Mouse (Mus musculus) stomach, postnatal 0 days (tissue): ENCODE results near the gene Ptpn1. TPM values are rescaled to one million over a fixed set of nuclear protein-coding genes. Genes with fewer than 3 reads are reported as not detected.
A peak's percentile ranks its signal among the peaks of the same experiment; 100 is the strongest.

Experiments
- ATAC-seq: fragments of 200-750 bp; cut with Nextera tagmentation; 2 replicates; pipeline ENCODE4 v1.8.0; 2017; ENCODE audit not compliant: low FRiP score, low TSS enrichment
- DNase-seq: peaks from one replicate; pipeline ENCODE4 v3.0.0-alpha.2; 2016; ENCODE audit warnings: low spot score
- H3K27ac ChIP-seq: fragments of 300-500 bp; sonication (generic); replicated peaks from 2 replicates; pipeline ENCODE4 v1.5.1; 2014; ENCODE audit warnings: mild to moderate bottlenecking, control low read depth
- H3K27me3 ChIP-seq: fragments of 300-500 bp; sonication (generic); 2 replicates; pipeline ENCODE4 v1.6.1; 2014; ENCODE audit warnings: low read length; ENCODE audit not compliant: control insufficient read depth, insufficient read depth
- H3K36me3 ChIP-seq: fragments of 300-500 bp; sonication (generic); 2 replicates; pipeline ENCODE4 v1.6.1; 2014; ENCODE audit warnings: low read length, mixed read lengths; ENCODE audit not compliant: control insufficient read depth, insufficient read depth
- H3K4me1 ChIP-seq: fragments of 300-500 bp; sonication (generic); replicated peaks from 2 replicates; pipeline ENCODE4 v1.6.1; 2014; ENCODE audit warnings: antibody characterized with exemption; ENCODE audit not compliant: control insufficient read depth, insufficient read depth
- H3K4me2 ChIP-seq: fragments of 300-500 bp; sonication (generic); replicated peaks from 2 replicates; pipeline ENCODE4 v1.6.1; 2014; ENCODE audit warnings: low read depth, mild to moderate bottlenecking, control low read depth, moderate library complexity
- H3K4me3 ChIP-seq: fragments of 300-500 bp; sonication (generic); 2 replicates; pipeline ENCODE4 v1.5.1; 2014; ENCODE audit warnings: low read depth, low read length, control low read depth
- H3K9ac ChIP-seq: fragments of 300-500 bp; sonication (generic); 2 replicates; pipeline ENCODE4 v1.6.1; 2014; ENCODE audit warnings: mild to moderate bottlenecking, low read length, control low read depth, mixed read lengths
- H3K9me3 ChIP-seq: fragments of 300-500 bp; sonication (generic); 2 replicates; pipeline ENCODE4 v1.6.1; 2016; ENCODE audit warnings: low read length; ENCODE audit not compliant: control insufficient read depth
- CTCF ChIP-seq: IDR thresholded peaks from 2 replicates; pipeline ENCODE4 v1.5.1; 2016; ENCODE audit warnings: antibody characterized with exemption, low read depth, mild to moderate bottlenecking, moderate library complexity
- EP300 ChIP-seq: optimal IDR thresholded peaks from 2 replicates; pipeline ENCODE3; 2016; ENCODE audit warnings: antibody characterized with exemption
- WGBS: fragments of 180-500 bp; shearing (Covaris S2); extraction: QIAGEN DNeasy Blood & Tissue Kit; methylation state at CpG from one replicate; pipeline ENCODE4 v1.1.7; 2014; 5-methylcytosine and 5-hydroxymethylcytosine counted together
- polyA plus RNA-seq: library from polyadenylated mRNA; unstranded; fragments of >200 nt; fragmentation: Nextera tagmentation; extraction: Ambion mirVana; gene quantifications from 2 replicates; pipeline ENCODE4 v1.2.1, GENCODE M21; 2015

Ptpn1 gene
- polyA plus RNA-seq, 1 experiment from 2014 or later, result 51.1 TPM

- ATAC-seq (peak; percentile 50), DNase-seq (no peak)
- Histone ChIP-seq H3K4me2 (no peak overlapping the region), H3K27me3 (no peaks in the 10 kb centered on the region), H3K4me3 (no peak overlapping the region), H3K9ac (no peak overlapping the region), H3K9me3 (no peaks in the 10 kb centered on the region), H3K27ac (peak overlapping the region; percentile 8; the same call in 1 of the 2 replicates), H3K4me1 (peaks cover 6% of the 10 kb centered on the region), H3K36me3 (no peaks in the 10 kb centered on the region)
- TF ChIP-seq CTCF, result no peak
- no peak for TF ChIP-seq EP300
- WGBS, result 55% methylated on average over 3 of the region's 3 CpGs
Observed at GRCm38 (mm10) chr2:168023763-168024402, 92.0 kb downstream of the Ptpn1 start.

DNA sequence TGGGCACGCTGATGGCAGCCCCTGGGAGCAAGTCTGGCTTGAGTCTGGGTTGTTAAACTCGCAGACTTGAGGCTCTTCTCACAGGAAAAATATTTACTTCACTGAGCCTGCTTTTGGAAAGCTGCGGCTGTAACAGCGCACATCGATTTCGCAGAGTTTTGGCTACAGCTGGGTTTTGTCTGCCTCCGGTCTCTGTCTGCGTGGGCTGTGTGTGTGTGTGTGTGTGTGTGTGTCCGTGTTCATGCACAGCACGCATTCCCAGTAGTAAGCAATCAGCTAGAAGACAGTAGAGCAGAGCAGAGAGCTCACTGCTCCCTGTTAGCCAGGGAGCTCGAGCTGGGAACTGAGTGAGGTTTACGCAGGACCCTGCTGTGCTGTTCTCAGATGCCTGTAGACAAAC lies 93.3 kb downstream of the Ptpn1 start:
- 35% methylated on average over 12 of the region's 12 CpGs for WGBS
- DNase-seq (peak; percentile 60), ATAC-seq (peak; percentile 36; the same call in 1 of the 2 replicates)
- Histone ChIP-seq H3K27me3 (no peaks in the 10 kb centered on the region), H3K9ac (no peak overlapping the region), H3K36me3 (no peaks in the 10 kb centered on the region), H3K4me1 (peaks cover 3% of the 10 kb centered on the region), H3K4me2 (no peak overlapping the region), H3K27ac (peak overlapping the region; percentile 80), H3K9me3 (no peaks in the 10 kb centered on the region), H3K4me3 (no peak overlapping the region)
- no peak for TF ChIP-seq EP300
- TF ChIP-seq CTCF, result no peak

- Histone ChIP-seq H3K4me2 (no peak overlapping the region), H3K9ac (no peak overlapping the region), H3K4me3 (no peak overlapping the region), H3K27me3 (no peaks in the 10 kb centered on the region), H3K9me3 (no peaks in the 10 kb centered on the region), H3K4me1 (peaks cover 3% of the 10 kb centered on the region), H3K27ac (peak overlapping the region; percentile 80), H3K36me3 (no peaks in the 10 kb centered on the region)
- WGBS, result 86% methylated on average over 8 of the region's 8 CpGs
- no peak for TF ChIP-seq EP300
- TF ChIP-seq CTCF, result peak; percentile 66
- peak; percentile 51 for DNase-seq
- ATAC-seq, result no peak
Observed at GRCm38 (mm10) chr2:168025882-168026281, 94.0 kb downstream of the Ptpn1 start.

- Histone ChIP-seq H3K9me3 (no peaks in the 10 kb centered on the region), H3K27ac (peak overlapping the region; percentile 80), H3K27me3 (no peaks in the 10 kb centered on the region), H3K4me2 (no peak overlapping the region), H3K36me3 (no peaks in the 10 kb centered on the region), H3K9ac (no peak overlapping the region), H3K4me3 (no peak overlapping the region), H3K4me1 (peaks cover 3% of the 10 kb centered on the region)
- no peak for TF ChIP-seq EP300
- TF ChIP-seq CTCF, result no peak
- ATAC-seq (peak; percentile 65), DNase-seq (peak; percentile 46)
- 18% methylated on average over 3 of the region's 3 CpGs for WGBS
Observed at GRCm38 (mm10) chr2:168026467-168026866, 94.6 kb downstream of the Ptpn1 start.

DNA sequence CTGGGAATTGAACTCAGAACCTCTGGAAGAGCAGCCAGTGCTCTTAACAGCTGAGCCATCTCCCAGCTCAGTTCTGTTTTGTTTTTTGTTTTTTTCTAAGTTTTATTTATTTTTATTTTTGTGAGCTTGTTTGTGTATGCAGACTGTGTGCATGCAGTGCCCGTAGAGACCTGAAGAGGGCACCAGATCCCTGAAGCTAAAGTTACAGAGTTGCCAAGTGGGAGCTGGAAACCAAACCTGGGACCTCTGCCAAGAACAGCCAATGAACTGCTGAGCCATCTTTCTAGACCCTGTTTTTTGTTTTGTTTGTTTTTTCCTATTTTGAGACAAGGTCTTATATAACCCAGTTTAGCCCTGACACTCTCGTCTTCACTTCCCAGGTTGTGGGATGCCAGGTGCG lies 96.5 kb downstream of the Ptpn1 start:
- 92% methylated on average over 3 of the region's 3 CpGs for WGBS
- Histone ChIP-seq H3K4me3 (no peak overlapping the region), H3K36me3 (no peaks in the 10 kb centered on the region), H3K4me1 (peaks cover 3% of the 10 kb centered on the region), H3K9me3 (no peaks in the 10 kb centered on the region), H3K27ac (no peak overlapping the region), H3K9ac (no peak overlapping the region), H3K4me2 (no peak overlapping the region), H3K27me3 (no peaks in the 10 kb centered on the region)
- TF ChIP-seq EP300 (no peak), CTCF (peak; percentile 28; the same call in 1 of the 2 replicates)
- DNase-seq, result no peak
- no peak for ATAC-seq

Other genes starting within 250 kb of the Ptpn1 start
- 55.0 and 60.2 TPM in 2 replicates for gene Cebpb, start 243.1 kb upstream of the Ptpn1 start, polyA plus RNA-seq
- gene Tmem189, start 242.2 kb upstream of the Ptpn1 start, polyA plus RNA-seq, result 74.6 and 85.7 TPM in 2 replicates
- 3.0 and 3.2 TPM in 2 replicates for gene Ripor3, start 78.6 kb downstream of the Ptpn1 start, polyA plus RNA-seq
- gene Pard6b, start 148.9 kb downstream of the Ptpn1 start, polyA plus RNA-seq, result 11.8 and 12.3 TPM in 2 replicates